Mouse (Mus musculus) spleen, postnatal 4 days (tissue): ENCODE results near the gene Olfm1.

ENCODE experiments used
- DNase-seq, 2 experiments: peaks; one replicate each; pipeline ENCODE4 v3.0.0; 2022; ENCODE audit warnings: low spot score in 2 of 2

Olfm1 gene

GRCm38 (mm10) chr2:28192821-28193689, at the start of gene Olfm1:
Olfm1 (plus strand) TSS chr2:28192992.
- no peak for DNase-seq

- no peak for DNase-seq
These were observed 49.3 kb upstream of the Olfm1 start for GRCm38 (mm10) chr2:28143417-28144045.

DNA sequence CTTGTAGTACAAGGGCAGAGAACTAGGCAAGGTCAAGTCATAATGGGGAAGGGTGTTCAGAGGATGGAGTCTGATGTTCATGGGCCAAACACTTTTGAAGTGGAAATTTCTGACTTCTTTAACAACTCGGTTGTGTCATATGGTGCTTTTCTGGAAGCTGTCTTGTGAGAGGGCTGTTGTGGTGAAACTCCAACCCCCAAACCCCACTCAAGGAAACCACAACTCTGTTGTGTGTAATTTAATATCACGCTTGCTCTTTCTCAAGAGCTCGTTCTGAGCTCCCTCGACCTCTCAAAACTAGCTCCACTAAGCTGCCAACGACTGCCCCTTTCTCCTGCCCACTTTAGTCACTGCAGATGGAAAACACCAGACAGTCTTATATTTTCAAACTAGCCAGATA, 47.1 kb upstream of the Olfm1 start:
- DNase-seq: no peak

GRCm38 (mm10) chr2:28146152-28146551, 46.6 kb upstream of the Olfm1 start:
- DNase-seq: no peak

GRCm38 (mm10) chr2:28146685-28147084, 46.1 kb upstream of the Olfm1 start:
- DNase-seq: no peak

DNA sequence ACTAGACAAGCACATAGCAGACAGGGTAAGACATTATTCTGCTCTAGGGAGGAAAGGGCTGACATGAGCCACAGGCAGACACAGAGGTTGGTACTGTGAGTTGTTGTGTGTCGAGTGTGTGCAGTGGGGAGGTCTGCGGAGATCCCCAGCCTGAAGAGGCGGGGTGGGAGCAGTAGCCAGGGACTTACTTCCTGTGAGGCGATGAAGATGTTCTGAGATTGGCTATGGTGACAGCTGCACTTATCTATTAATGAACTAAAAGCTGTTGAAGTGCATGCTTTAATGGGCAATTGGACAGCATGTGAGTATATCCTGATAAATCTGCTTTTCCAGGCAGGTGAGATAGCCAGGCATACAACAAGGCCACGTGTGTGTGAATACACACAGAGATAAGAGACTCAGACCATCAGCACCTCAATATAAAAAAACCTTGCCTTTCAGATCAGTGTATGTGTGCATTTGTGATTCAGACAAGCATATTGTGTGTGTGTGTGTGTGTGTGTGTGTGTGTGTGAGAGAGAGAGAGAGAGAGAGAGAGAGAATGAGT, 45.5 kb upstream of the Olfm1 start:
- no peak for DNase-seq

- no peak for DNase-seq
These were observed 43.1 kb upstream of the Olfm1 start for GRCm38 (mm10) chr2:28149688-28150087.

DNA sequence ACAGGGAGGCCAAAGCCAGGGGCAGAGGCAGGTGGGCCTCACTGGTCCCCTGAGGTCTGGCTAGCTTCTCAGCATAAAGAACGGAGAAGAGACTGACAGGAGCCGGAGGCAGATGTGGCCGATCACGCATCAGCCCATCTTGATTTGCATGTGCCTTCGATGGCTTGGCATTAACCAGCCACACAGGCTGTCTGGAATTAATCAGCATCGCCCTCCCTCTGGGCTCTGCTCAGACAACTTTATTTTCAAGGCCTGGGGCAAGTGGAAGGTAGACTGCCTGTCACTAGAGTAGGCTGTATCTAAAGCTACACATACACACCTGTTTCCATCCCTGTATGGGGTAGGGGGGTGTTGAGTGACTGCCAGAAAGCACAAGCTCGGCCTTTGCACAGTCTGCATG, 32.2 kb upstream of the Olfm1 start:
- no peak for DNase-seq

GRCm38 (mm10) chr2:28165570-28165969, 27.2 kb upstream of the Olfm1 start:
- DNase-seq: no peak

- no peak for DNase-seq
These were observed 23.5 kb upstream of the Olfm1 start for GRCm38 (mm10) chr2:28169336-28169735.

DNA sequence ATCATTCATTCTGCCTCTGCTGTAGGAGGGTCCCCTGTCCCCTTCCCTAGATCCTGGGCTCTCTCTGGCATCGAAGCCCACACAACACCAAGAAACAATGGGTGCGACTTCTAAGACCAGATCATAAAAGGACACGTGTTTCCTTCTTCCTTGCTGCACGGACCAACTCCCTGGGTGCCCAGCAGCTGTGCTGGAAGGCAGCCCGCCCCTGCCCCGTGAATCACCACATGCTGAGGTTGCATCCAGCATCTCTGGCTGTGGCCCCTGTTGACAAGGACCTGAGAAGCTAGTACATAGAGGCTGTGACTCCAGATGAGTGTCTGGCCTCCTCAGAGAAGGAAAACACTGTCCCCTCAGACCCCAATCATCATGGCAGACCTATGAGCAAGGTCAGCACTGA, 20.8 kb upstream of the Olfm1 start:
- no peak for DNase-seq

DNA sequence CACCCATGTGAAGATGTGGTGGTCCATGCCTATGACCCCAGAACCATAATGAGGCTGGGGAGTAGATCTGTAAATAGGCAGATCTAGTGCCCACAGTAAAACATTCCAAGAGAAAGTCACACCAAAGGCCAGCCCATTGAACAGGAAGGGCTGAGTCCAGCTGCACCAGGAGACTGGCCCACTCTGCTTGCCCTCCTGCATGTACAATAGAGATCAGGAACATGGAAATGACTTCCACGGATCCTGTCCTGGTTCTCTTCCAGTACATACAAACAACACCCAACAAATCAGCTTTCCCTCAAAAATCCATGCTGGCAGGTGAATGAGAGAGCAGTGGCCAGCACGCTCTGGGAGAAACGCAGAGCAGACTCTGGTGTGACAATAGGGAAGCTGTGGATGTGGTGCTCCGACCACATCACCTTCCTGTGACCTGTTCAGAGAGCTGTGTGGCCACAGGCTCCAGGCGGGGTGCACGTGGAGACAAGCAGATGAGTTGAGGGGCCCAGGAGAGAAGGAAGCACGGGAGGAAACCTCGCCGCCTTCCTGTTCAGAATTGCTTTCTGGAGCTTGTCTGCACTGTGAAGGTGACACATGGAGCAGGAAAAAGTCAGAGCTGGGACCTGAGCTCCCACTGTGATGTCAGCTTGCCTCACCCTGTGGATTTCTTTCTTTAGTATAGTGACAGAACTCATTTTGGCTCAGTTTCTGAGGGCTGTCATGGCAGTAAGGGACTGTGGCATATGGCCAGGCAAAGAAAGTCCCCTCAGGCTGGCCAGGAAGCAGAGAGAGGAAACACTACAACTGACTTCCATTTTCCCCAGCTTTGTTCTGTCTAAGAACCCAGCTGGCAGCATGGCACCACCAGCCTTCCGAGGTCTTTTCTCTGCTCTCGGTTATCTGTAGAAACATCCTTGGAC, 19.3 kb upstream of the Olfm1 start:
- DNase-seq: no peak

DNA sequence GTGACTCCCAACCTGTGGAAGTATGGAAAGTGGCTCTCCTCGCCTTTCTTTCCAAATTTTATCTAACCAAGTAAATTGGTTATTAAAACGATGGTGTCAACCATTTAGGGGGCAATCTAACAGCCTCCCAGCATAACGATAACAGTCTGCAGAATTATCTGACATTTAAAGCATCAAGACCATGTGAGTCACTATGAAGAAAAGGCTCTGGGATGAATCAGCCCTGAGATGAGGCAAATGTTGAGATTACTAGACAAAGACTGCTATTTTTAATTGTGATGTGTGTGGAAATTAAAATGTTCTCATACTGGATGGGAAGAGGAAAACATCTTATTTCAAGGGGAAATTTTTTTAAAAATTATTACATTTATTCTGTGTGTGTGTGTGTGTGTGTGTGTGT, 18.4 kb upstream of the Olfm1 start:
- no peak for DNase-seq

- DNase-seq: no peak
These were observed 14.2 kb upstream of the Olfm1 start for GRCm38 (mm10) chr2:28178600-28178999.

GRCm38 (mm10) chr2:28180053-28180452, 12.7 kb upstream of the Olfm1 start:
- DNase-seq: no peak

GRCm38 (mm10) chr2:28188398-28188944, 4.3 kb upstream of the Olfm1 start:
- DNase-seq: no peak

GRCm38 (mm10) chr2:28193690-28194087, 897 bp downstream of the Olfm1 start:
- no peak for DNase-seq

DNA sequence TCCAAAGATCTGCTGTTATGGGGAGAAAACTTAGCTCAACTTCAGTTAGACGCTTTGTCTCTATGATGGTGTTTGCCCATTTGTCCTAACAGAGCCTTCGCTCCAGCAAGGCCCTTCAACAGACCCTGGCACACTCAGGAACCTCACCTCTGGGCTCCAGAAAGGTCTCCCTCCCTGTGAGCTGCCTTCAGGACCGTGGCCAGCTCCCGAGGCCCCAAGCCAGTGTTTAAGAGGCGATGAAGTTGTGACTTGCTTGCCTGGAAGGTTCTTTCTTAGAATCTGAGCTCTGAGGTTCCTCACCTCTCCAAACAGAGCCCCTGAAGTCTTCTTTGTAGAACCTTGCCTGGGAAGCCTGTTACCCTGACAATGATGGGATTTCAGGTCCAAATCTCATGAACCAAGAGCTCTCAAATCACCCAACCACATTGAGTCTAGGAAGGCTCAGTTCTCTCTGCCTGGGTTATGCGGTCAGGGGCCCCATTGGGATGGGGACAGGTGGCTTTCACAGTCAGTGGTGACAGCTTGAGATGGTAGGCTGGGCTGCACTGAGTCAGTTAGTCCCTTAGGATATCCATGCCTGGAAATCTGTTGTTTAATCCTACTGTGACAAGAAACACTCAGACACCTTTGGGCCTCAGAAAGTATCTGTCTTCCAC, 2.3 kb downstream of the Olfm1 start:
- DNase-seq: no peak

DNA sequence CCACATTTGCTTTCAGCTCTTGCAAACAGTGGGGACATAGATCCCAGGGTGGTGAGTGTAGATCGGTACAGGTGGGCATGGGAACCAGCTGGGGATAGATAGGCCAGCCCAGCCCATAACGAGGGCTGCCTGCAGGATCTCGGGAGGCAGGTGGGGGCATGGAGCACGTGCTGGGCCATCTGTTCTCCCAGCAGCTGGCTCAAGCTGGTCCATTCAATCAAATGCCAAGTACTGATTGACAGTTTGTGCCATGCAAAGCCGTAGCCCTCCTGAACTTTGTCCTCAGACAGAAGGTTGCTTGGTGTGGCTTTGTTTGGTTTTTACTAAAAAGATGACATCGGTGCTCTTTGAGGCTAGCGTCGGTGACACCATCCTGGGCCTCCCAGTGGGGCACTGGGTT, 2.9 kb downstream of the Olfm1 start:
- DNase-seq: no peak

DNA sequence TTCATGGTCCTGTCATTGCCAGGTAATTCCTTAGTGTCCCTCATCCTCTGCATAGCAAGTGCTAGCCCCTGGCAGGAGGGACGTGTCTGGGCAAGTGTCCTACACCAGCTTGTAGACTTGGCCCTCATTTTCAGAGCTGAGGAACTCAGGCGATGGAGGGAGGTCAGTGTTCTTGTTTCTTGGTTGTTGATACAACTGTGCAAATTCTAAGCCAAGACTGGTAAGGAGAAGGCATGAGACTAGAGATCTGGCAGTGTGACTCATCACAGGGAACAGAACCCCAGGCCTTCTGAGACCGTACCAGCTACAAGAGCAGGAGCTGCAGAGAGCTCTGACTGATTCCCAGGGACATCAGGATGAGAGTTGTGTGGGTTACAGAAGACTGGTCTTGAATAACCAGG, 8.6 kb downstream of the Olfm1 start:
- no peak for DNase-seq

- DNase-seq: peak; percentile 77 to 93
These were observed 11.4 kb downstream of the Olfm1 start for GRCm38 (mm10) chr2:28204167-28204566.
